Mouse (Mus musculus) forebrain, embryonic 14.5 days (tissue): ENCODE data around the gene Stard13. TPM values are rescaled to one million over a fixed set of nuclear protein-coding genes. Genes with fewer than 3 reads are reported as not detected.

ENCODE experiments used
- ATAC-seq: fragments of 200-750 bp; cut with Nextera tagmentation; 2 replicates; pipeline ENCODE4 v1.8.0; 2017; ENCODE audit warnings: mild to moderate bottlenecking, moderate library complexity
- DNase-seq: peaks from one replicate; pipeline ENCODE4 v3.0.0-alpha.2; 2015; ENCODE audit warnings: low spot score
- H3K27ac ChIP-seq: fragments of 300-500 bp; sonication (generic); 2 replicates; pipeline ENCODE4 v1.5.1; 2014; ENCODE audit warnings: low read depth, mild to moderate bottlenecking, control low read depth, low read length, moderate library complexity
- H3K27me3 ChIP-seq: fragments of 300-500 bp; sonication (generic); replicated peaks from 2 replicates; pipeline ENCODE4 v1.6.1; 2014; ENCODE audit warnings: low read length, control low read depth, mixed read lengths; ENCODE audit not compliant: control insufficient read depth, insufficient read depth
- H3K36me3 ChIP-seq: fragments of 300-500 bp; sonication (generic); 2 replicates; pipeline ENCODE4 v1.6.1; 2014; ENCODE audit warnings: low read length, control low read depth; ENCODE audit not compliant: control insufficient read depth, insufficient read depth
- H3K4me1 ChIP-seq: fragments of 300-500 bp; sonication (generic); 2 replicates; pipeline ENCODE4 v1.6.1; 2014; ENCODE audit warnings: antibody characterized with exemption, low read length, control low read depth; ENCODE audit not compliant: control insufficient read depth, insufficient read depth
- H3K4me2 ChIP-seq: fragments of 300-500 bp; sonication (generic); 2 replicates; pipeline ENCODE4 v1.6.1; 2014; ENCODE audit warnings: mild to moderate bottlenecking, control low read depth, low read length
- H3K4me3 ChIP-seq: fragments of 300-500 bp; sonication (generic); 2 replicates; pipeline ENCODE4 v1.5.1; 2014; ENCODE audit warnings: low read depth, low read length, control low read depth
- H3K9ac ChIP-seq: fragments of 300-500 bp; sonication (generic); 2 replicates; pipeline ENCODE4 v1.6.1; 2014; ENCODE audit warnings: mild to moderate bottlenecking, low read length, control low read depth, moderate library complexity
- H3K9me3 ChIP-seq: fragments of 300-500 bp; sonication (generic); replicated peaks from 2 replicates; pipeline ENCODE4 v1.6.1; 2016; ENCODE audit warnings: low read length, control low read depth, mixed read lengths; ENCODE audit not compliant: control insufficient read depth
- WGBS: fragments of 180-500 bp; shearing (Covaris S2); extraction: QIAGEN DNeasy Blood & Tissue Kit; methylation state at CpG from one replicate; pipeline ENCODE4 v1.1.7; 2014; 5-methylcytosine and 5-hydroxymethylcytosine counted together
- polyA plus RNA-seq: library from polyadenylated mRNA; unstranded; fragments of >200 nt; fragmentation: Nextera tagmentation; extraction: Ambion mirVana; gene quantifications from 2 replicates; pipeline ENCODE4 v1.2.1, GENCODE M21; 2014

Gene Stard13
- polyA plus RNA-seq, 1 experiment from 2014 or later, result 2.0 TPM

DNA sequence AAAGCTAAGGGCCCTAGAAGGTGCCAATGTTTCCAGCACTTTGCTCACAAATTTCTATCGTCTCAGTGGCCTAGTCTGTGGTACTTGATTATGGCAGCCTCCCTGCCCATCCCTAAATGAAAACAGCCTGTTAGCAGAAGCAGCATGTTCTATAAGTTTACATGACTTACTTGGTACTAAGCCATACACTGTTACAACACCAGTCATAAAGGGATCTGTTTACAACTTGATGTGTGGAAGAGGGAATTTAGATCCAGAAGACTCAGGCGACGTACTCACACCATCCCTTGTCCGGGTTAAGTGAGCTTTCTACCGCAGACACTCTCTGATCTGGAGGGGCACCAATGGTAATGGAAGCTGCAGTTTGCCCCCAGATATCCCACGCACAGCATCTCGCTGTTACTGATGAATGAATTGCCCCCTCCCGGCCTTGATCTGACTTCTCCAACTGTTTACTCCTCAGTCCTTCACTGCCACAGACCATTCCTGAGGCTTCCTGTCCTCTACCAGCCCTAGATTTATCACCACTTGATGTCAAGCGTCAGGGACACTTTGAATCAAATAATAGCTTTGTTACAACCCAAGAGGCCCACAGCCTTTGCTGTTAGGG, 53.4 kb downstream of the Stard13 start:
- Histone ChIP-seq H3K4me2 (no peak overlapping the region), H3K9ac (no peak overlapping the region), H3K36me3 (no peaks in the 10 kb centered on the region), H3K4me3 (no peak overlapping the region), H3K4me1 (no peaks in the 10 kb centered on the region), H3K9me3 (no peaks in the 10 kb centered on the region), H3K27me3 (no peaks in the 10 kb centered on the region), H3K27ac (no peak overlapping the region)
- WGBS, result 93% methylated on average over 9 of the region's 9 CpGs
- no peak for DNase-seq
- no peak for ATAC-seq

DNA sequence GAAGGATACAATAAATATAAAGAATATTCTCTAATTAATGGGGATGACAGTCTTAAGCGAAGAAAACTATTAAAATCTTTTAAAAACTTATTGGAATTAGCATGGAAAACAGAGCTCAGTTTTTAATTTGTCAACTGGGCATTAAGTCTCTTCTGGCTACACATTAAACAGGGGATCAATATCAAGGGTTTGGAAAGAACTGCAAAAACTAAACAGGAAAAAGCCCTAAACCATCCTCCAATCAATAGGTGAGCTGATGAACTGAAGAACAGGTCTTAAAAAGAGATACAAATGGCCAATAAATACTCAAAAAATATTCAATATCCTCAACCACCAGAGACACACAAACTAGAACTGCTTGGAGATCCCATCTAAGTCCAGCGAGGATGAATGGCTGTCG, 56.5 kb downstream of the Stard13 start:
- H3K9ac ChIP-seq, result no peak overlapping the region
- no peaks in the 10 kb centered on the region for H3K27me3 ChIP-seq
- H3K4me3 ChIP-seq, result no peak overlapping the region
- no peaks in the 10 kb centered on the region for H3K9me3 ChIP-seq
- H3K4me2 ChIP-seq, result no peak overlapping the region
- H3K27ac ChIP-seq, result no peak overlapping the region
- 91% methylated on average over 3 of the region's 3 CpGs for WGBS
- H3K4me1 ChIP-seq, result no peaks in the 10 kb centered on the region
- DNase-seq, result no peak
- H3K36me3 ChIP-seq, result no peaks in the 10 kb centered on the region
- ATAC-seq, result no peak

DNA sequence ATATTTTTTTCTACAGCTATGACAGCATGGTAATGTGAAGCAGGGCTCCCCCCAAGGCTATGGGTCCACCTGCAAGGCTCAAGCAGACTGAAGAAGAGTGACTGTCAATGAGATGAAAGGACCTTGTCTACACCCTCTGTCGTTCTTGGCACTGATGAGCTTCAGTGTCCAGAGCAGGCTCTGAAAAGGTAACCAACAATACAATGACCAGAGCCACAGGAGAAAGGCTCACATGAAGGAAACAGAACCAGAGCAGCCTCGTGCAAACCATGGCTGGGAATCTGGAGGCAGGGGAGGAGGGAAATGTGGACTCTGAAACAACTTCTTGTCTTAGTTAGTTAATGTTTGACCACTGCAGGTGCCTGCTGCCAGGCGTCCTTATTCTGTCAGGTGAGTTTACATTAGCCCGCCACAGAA, 57.7 kb downstream of the Stard13 start:
- H3K9me3 ChIP-seq, result no peaks in the 10 kb centered on the region

DNA sequence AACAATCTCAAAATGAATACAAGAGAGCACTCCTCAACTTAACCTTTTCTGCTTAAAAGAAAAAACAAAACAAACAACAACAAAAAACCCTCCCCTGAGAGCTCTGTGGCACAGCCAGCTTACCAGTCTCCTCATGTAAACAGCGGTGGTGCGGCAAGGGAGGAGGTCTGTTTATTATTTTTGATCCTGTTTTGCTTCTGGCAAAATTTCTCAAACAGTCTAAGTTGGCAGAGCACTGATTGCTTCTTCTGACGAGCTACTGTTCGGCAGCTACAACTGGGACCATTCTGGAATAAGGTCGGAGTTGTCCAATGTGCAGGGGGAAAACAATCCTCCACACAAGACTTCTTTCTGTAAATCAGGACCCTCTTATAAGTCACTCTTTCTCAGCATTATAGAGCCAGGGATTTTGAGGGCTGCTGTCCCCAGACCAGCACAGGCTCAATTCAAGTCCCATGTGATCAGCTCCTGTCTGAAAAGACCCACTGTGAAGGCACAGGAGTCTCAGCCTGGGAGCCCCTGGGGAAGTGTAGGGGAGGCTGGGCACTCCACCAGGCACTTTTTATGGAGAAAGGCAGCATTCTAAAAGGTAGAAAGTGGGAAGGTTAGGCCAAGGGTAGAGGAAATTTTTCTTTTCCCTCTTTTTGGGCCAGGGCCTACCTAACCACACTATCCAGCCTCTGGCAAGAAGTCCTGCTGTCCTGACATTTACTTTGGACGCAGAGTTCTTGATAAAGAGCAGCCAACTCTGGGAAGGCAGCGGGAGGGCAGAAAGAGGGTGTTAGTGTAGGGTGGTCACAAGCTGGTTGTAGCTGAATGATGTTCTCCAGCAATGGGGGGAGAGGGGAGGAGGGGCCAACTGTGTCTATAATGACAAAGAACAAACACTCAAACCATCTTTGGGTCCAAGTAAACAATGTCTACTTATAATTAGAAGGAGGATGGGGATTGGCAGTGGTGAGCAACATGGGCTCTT, 58.9 kb downstream of the Stard13 start:
- H3K4me1 ChIP-seq, result no peaks in the 10 kb centered on the region
- no peak overlapping the region for H3K9ac ChIP-seq
- H3K4me3 ChIP-seq, result no peak overlapping the region
- no peaks in the 10 kb centered on the region for H3K27me3 ChIP-seq
- ATAC-seq (no peak), DNase-seq (no peak)
- no peak overlapping the region for H3K4me2 ChIP-seq
- WGBS, result 75% methylated on average over 7 of the region's 7 CpGs
- H3K9me3 ChIP-seq, result no peaks in the 10 kb centered on the region
- no peaks in the 10 kb centered on the region for H3K36me3 ChIP-seq
- no peak overlapping the region for H3K27ac ChIP-seq

More for the DNA sequence above, 57.7 kb downstream of the Stard13 start:
- ATAC-seq, result no peak
- H3K4me1 ChIP-seq, result no peaks in the 10 kb centered on the region
- no peak overlapping the region for H3K4me2 ChIP-seq
- H3K27me3 ChIP-seq, result no peaks in the 10 kb centered on the region
- no peak overlapping the region for H3K4me3 ChIP-seq
- H3K27ac ChIP-seq, result no peak overlapping the region
- 74% methylated on average over 4 of the region's 4 CpGs for WGBS
- H3K36me3 ChIP-seq, result no peaks in the 10 kb centered on the region
- DNase-seq, result no peak
- no peak overlapping the region for H3K9ac ChIP-seq

DNA sequence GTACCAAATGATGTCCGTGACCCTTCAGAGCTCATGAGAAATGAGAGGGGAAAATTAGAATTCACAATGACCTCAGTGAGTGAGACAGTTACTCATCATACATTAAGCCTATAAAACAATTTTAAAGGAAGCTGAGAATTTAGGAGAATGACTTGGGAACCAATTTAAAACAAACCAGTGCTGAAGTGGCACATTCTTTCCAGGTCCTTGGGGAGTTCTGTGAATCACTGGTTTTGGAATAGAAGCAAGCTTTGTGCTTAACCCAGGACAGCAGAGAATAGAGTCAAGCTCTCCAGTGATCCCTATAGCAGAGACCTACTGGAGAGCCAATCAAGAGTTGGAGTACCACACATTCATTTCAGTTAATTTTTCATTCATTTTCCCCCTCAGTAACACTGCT, 59.9 kb downstream of the Stard13 start:
- Histone ChIP-seq H3K27me3 (no peaks in the 10 kb centered on the region), H3K4me3 (no peak overlapping the region), H3K9me3 (no peaks in the 10 kb centered on the region), H3K4me2 (no peak overlapping the region), H3K4me1 (no peaks in the 10 kb centered on the region), H3K9ac (no peak overlapping the region), H3K36me3 (no peaks in the 10 kb centered on the region), H3K27ac (no peak overlapping the region)
- 87% methylated on average over 1 of the region's 1 CpGs for WGBS
- DNase-seq, result no peak
- no peak for ATAC-seq

DNA sequence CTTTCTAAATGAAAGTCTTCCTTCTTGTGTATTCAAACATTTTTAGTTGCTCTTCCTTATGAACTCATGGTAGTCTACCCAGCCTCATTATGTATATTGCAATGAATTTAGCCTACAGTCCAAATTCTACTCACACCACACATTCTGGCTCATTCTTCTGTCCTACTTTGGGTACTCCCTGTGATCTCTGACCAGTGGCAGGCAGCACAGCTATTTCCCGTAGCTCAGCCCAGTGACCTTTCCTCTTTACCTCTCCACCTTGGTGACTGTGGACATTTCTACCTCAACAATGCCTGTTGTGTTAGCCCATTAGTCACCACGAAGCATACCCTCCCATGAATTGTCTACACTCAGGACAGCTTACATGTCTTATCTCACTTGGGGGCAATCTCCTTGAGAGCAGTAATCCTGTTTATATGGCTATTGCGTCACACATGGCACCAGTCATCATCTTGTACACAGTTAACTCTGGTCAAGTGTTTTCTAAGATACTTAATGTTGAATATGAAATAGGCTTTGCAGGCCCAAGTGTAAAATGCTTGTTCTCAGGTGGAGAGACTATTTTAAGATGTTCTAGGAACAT, 63.4 kb downstream of the Stard13 start:
- no peak overlapping the region for H3K27ac ChIP-seq
- 84% methylated on average over 3 of the region's 3 CpGs for WGBS
- no peak overlapping the region for H3K9ac ChIP-seq
- DNase-seq (no peak), ATAC-seq (no peak)
- H3K36me3 ChIP-seq, result no peaks in the 10 kb centered on the region
- no peaks in the 10 kb centered on the region for H3K27me3 ChIP-seq
- no peaks in the 10 kb centered on the region for H3K4me1 ChIP-seq
- H3K4me3 ChIP-seq, result no peak overlapping the region
- no peaks in the 10 kb centered on the region for H3K9me3 ChIP-seq
- no peak overlapping the region for H3K4me2 ChIP-seq

DNA sequence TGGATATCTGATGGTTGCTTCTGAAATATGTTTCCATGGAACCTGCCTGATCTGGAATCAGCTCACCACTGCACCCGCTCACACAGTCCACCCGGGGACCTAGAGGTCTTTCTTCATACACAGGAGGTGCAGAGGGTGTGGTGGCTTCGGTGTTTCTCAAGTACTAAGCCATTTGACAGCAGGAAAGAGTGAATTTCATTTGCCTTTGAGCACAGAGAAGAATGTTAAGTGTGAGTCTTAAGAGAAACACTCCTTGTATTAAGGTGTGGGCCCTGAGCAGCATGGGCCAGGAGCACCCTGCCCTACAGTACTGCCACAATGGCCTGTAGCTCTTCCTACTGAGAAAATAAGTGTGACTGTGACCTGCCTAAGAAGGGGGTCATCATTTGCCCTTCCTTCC, 65.4 kb downstream of the Stard13 start:
- no peak for DNase-seq
- Histone ChIP-seq H3K9ac (no peak overlapping the region), H3K4me1 (no peaks in the 10 kb centered on the region), H3K4me2 (no peak overlapping the region), H3K36me3 (no peaks in the 10 kb centered on the region), H3K27ac (no peak overlapping the region), H3K27me3 (no peaks in the 10 kb centered on the region), H3K4me3 (no peak overlapping the region), H3K9me3 (no peaks in the 10 kb centered on the region)
- 92% methylated on average over 3 of the region's 3 CpGs for WGBS
- no peak for ATAC-seq

DNA sequence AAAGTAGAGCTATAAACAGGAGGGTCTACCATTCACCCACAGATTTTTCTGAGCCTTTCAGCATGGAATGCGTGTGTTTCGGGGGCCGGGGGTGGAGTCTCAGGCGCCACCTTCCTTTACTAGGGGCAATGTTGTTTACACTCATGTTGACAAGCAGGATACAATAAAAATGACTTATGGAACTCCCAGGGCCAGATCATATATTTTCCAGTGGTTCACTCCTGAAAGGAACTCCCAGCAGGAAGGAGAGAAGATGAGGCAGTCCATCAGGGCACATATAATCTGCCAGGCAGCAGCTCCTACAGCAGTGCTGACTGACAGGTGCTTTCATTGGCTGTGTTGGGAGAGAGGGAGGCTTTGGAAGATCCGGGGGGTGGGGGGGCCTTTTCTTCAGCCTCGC, 66.0 kb downstream of the Stard13 start:
- Histone ChIP-seq H3K9ac (no peak overlapping the region), H3K27ac (no peak overlapping the region), H3K27me3 (no peaks in the 10 kb centered on the region), H3K9me3 (no peaks in the 10 kb centered on the region), H3K4me3 (no peak overlapping the region), H3K4me1 (no peaks in the 10 kb centered on the region), H3K36me3 (no peaks in the 10 kb centered on the region), H3K4me2 (no peak overlapping the region)
- ATAC-seq, result no peak
- no peak for DNase-seq
- WGBS, result 73% methylated on average over 6 of the region's 6 CpGs

DNA sequence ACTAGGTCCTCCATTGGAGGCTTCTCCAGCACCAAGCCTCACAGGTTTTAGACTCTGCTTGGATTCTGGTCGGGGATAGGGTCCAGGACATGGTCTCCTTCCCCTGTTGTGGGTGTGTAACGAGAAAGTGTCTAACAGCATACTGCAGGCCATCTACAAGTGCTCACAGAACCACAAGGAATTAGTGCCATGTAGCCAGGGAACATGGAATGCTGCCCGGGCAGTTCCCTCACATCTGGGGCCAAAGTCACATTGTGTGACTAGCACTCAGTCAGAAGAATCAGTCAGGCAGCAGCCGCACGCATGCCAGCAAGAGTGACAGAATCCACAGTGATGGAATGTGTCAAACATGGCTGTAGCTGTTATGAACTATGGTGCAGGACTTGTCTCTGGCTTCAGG, 67.4 kb downstream of the Stard13 start:
- Histone ChIP-seq H3K4me1 (no peaks in the 10 kb centered on the region), H3K9ac (no peak overlapping the region), H3K9me3 (no peaks in the 10 kb centered on the region), H3K27me3 (no peaks in the 10 kb centered on the region), H3K4me2 (no peak overlapping the region), H3K4me3 (no peak overlapping the region), H3K27ac (no peak overlapping the region), H3K36me3 (no peaks in the 10 kb centered on the region)
- no peak for ATAC-seq
- 87% methylated on average over 5 of the region's 5 CpGs for WGBS
- DNase-seq, result no peak
